Mouse (Mus musculus) small intestine, adult 2 months (tissue): ENCODE data around the gene Ciao1.

ENCODE experiments used
- CTCF ChIP-seq: fragments of 200-500 bp; IDR thresholded peaks from 2 replicates; pipeline ENCODE4 v1.5.1; 2012; ENCODE audit warnings: low read depth, mild to moderate bottlenecking, control low read depth, inconsistent platforms, low read length, moderate library complexity, mixed read lengths; ENCODE audit not compliant: insufficient replicate concordance, insufficient read length; ENCODE audit errors: extremely low read depth
- POLR2A ChIP-seq: fragments of 200-500 bp; IDR thresholded peaks from 2 replicates; pipeline ENCODE4 v1.6.1; 2012; ENCODE audit warnings: low read depth, mild to moderate bottlenecking, control low read depth, inconsistent platforms, low read length, moderate library complexity

DNA sequence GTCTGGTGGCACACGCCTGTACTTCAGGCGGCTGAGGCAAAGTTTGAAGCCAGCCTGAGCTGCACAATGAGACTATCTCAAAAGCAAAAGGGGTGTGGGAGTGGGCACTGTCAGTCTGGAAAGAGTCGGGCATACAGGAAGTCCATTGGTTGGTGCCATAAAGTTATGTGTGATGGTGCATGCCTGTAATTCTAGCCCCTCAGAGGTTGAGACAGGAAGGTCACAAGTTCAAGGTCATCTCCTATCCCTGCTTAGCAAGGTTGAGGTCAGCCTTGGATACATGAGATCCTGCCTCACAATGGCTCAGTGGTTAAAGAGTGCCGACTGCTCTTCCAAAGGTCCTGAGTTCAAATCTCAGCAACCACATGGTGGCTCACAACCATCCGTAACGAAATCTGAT, 7.7 kb upstream of the Ciao1 start:
- TF ChIP-seq CTCF (no peak), POLR2A (no peak)
